Mouse (Mus musculus): ENCODE results near the gene Vwde. TPM values are rescaled to one million over a fixed set of nuclear protein-coding genes. Genes with fewer than 3 reads are reported as not detected.

Vwde gene
- polyA plus RNA-seq, 1 experiment from 2014 or later, result 0.21 TPM

DNA sequence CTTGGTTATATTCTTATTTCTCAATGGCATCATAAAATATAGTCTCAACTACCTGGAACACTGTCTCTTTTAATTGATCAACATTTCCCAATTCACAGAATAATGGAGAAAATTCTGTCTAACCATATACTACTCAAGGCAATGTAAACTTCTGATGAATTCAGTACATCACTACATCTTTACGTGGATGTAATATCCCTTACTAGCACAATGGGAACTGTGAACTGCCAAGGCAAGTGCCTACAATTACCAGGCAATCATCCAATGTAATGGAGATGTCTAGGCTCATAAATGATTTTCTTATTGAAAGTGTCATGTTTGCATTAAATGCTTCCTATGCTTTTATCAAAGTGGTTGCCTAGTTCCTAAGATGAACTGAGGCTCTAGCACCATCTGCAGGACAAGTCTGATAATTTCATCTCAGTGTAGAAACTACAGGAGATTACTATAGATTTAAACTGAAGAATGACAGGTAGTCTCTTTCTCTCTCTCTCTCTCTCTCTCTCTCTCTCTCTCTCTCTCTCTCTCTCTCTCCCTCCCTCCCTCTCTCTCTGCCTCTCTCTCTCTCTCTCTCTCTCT lies 72.6 kb downstream of the Vwde start:
- no peaks in the 10 kb centered on the region for H3K9me3 ChIP-seq
- no peak overlapping the region for H3K4me2 ChIP-seq
- no peak overlapping the region for H3K4me3 ChIP-seq
- H3K4me1 ChIP-seq, result no peaks in the 10 kb centered on the region
- no peak overlapping the region for H3K27ac ChIP-seq
- no peaks in the 10 kb centered on the region for H3K27me3 ChIP-seq
- 79% methylated on average over 1 of the region's 1 CpGs for WGBS
- no peak overlapping the region for H3K9ac ChIP-seq
- no peak for ATAC-seq (ENCODE audit: insufficient number of reproducible peaks, insufficient read depth, low FRiP score, low TSS enrichment, low read depth)
- H3K36me3 ChIP-seq, result no peaks in the 10 kb centered on the region

DNA sequence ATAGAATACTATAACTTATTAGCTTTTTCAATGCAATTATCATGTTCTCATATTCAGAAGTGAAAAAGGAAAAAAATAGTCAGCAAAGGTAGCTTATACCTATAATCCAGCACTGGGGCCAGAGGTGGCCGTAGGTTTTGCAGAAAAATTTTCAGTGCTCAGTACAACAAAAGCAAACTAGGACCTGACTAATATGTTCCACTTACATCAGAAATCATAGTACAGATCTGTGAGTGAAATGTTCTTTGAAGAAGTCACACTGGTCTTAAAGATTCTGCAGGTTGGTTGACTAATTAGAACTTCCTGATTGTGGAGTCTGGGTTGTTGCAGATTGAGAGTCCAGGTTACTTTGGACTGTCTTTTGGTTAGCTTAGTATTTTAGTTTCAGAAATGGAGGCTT lies 87.5 kb downstream of the Vwde start:
- no peak overlapping the region for H3K27ac ChIP-seq
- H3K4me1 ChIP-seq, result no peaks in the 10 kb centered on the region
- H3K27me3 ChIP-seq, result no peaks in the 10 kb centered on the region
- no peaks in the 10 kb centered on the region for H3K36me3 ChIP-seq
- H3K4me2 ChIP-seq, result no peak overlapping the region
- H3K4me3 ChIP-seq, result no peak overlapping the region
- no peak for ATAC-seq (ENCODE audit: insufficient number of reproducible peaks, insufficient read depth, low FRiP score, low TSS enrichment, low read depth)
- H3K9ac ChIP-seq, result no peak overlapping the region
- 93% methylated on average over 1 of the region's 1 CpGs for WGBS
- no peaks in the 10 kb centered on the region for H3K9me3 ChIP-seq

DNA sequence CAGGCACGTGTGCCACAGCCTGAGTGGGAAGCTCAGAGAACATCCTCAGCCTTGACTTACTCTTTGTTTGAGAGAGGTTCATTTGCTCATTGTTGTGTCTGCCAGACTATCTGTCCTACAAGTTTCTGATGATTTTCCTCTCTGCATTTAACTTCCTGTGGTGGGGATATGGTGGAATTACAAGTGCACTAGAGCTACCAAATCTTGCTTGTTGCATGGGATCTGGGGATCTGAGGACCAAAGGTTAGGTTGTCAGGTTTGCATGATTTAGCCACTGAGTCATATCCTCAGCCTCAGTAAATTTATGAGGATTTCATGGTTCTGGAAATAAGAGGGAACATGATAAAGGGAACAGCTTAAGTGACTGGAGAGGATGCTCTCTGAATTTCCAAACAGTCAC lies 116.1 kb downstream of the Vwde start:
- Histone ChIP-seq H3K9ac (no peak overlapping the region), H3K27ac (no peak overlapping the region), H3K4me2 (no peak overlapping the region), H3K36me3 (no peaks in the 10 kb centered on the region), H3K27me3 (no peaks in the 10 kb centered on the region), H3K4me3 (no peak overlapping the region), H3K9me3 (no peaks in the 10 kb centered on the region), H3K4me1 (no peaks in the 10 kb centered on the region)
- no peak for ATAC-seq (ENCODE audit: insufficient number of reproducible peaks, insufficient read depth, low FRiP score, low TSS enrichment, low read depth)
- WGBS, result 78% methylated on average over 1 of the region's 1 CpGs

Other genes with a start within 250 kb of the Vwde start
- 30.0 and 39.3 TPM in 2 replicates for gene Tmem106b, start 155.2 kb downstream of the Vwde start, polyA plus RNA-seq (2015; fragmentation: Nextera tagmentation; extraction: Ambion mirVana)